Mouse (Mus musculus): ENCODE measurements around the gene Pcgf5. TPM values are rescaled to one million over a fixed set of nuclear protein-coding genes. Genes with fewer than 3 reads are reported as not detected.

The Pcgf5 gene
- polyA plus RNA-seq, 1 experiment from 2014 or later = 7.1 TPM

DNA sequence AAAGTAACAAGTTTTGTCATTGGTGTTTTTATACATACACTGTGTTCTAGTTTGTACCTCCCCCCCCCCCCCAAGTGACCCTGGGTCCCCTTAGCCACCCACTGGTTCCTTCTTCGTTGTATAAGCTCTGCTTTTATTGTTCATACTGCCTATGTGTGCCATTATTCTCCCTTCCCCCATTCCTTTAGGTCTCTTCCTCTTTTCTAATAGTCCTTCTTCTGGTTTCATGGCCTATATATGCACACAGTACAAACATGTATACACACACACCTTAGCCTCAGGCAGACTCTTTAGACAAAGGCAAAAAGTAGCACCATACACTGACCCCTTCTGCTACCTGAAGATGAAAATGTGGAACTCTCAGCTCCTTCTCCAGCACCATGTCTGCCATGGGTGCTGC lies 42.6 kb downstream of the Pcgf5 start:
- Histone ChIP-seq H3K4me3 (no peak overlapping the region), H3K9me3 (no peaks in the 10 kb centered on the region), H3K4me1 (0 out of 2 replicates have a peak, but pooled peaks cover 5% of the 10 kb centered on the region), H3K4me2 (replicated peaks) (no peak overlapping the region), H3K27me3 (no peaks in the 10 kb centered on the region; the same call in 1 of the 2 replicates), H3K9ac (no peak overlapping the region), H3K27ac (no peak overlapping the region), H3K36me3 (no peaks in the 10 kb centered on the region)
- ATAC-seq (ENCODE audit: low FRiP score, low read depth) = no peak
- WGBS = 73% methylated on average over 1 of the region's 1 CpGs

DNA sequence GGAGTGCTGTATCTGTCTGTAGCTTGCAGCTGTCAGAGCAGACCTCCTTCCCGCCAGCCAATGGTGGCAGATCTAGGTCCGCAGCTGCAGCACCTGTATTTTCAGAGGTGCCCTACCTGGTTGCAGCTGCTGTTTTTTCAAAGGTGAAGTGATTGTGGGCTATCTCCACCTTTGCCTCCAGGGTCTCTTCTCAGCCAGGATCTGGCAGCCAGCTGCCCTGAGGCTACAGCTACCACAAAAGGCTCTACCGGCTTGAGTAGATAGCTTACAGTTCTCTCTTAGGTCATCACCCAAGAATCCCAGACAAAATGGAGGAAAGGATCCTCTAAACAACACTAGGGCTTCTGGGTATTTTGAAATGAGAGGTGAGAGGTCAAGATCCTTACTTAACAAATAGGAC lies 50.4 kb downstream of the Pcgf5 start:
- no peaks in the 10 kb centered on the region for H3K4me1 ChIP-seq
- H3K27me3 ChIP-seq = no peaks in the 10 kb centered on the region
- no peak for ATAC-seq (ENCODE audit: low FRiP score, low read depth)
- no peaks in the 10 kb centered on the region for H3K36me3 ChIP-seq
- no peak overlapping the region for H3K4me2 ChIP-seq (replicated peaks)
- H3K4me3 ChIP-seq = no peak overlapping the region
- WGBS = 86% methylated on average over 3 of the region's 3 CpGs
- no peaks in the 10 kb centered on the region for H3K9me3 ChIP-seq
- H3K9ac ChIP-seq = no peak overlapping the region
- no peak overlapping the region for H3K27ac ChIP-seq

DNA sequence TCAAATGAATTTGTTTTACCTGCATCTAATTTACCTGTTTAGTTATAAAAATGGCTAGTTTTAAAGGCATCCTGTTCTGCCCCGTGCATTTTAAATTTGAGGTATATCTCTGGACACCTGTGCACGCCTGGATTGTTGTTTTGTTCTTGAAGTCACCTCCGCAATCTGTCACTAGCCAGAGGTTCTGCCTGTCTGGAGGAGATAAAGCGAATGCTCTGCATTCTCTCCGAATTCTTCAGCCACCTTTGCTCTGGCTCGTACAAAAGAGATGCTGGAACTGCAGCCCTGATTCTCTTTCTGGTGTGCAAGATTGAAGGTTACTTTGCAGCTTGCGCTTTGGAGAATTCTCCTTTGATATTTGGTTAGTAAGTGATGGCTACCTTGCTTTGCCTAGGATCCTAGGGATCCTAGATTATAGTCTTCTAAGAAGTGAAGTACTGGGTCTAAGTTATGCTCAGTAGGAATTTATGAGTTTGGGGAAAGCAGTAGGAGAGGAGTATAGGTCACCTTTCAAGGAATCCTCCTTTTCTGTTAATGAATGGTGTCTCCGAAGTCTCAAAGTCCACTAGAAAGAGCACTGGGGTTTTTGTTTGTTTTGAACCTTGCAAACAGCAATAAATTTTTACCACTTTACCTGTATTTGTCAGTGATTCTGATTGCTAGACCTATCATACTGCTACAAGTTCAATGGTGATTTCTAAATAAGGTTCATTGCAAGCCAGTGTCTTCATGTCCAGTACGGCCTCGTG lies 60.4 kb downstream of the Pcgf5 start:
- Histone ChIP-seq H3K9ac (no peak overlapping the region), H3K27me3 (peaks cover 42% of the 10 kb centered on the region), H3K4me1 (peaks cover 4% of the 10 kb centered on the region; the same call in 1 of the 2 replicates), H3K4me3 (no peak overlapping the region), H3K27ac (no peak overlapping the region), H3K9me3 (no peaks in the 10 kb centered on the region), H3K4me2 (replicated peaks) (no peak overlapping the region), H3K36me3 (no peaks in the 10 kb centered on the region)
- no peak for ATAC-seq (ENCODE audit: low FRiP score, low read depth)
- whole genome bisulfite sequencing = 61% methylated on average over 10 of the region's 10 CpGs

DNA sequence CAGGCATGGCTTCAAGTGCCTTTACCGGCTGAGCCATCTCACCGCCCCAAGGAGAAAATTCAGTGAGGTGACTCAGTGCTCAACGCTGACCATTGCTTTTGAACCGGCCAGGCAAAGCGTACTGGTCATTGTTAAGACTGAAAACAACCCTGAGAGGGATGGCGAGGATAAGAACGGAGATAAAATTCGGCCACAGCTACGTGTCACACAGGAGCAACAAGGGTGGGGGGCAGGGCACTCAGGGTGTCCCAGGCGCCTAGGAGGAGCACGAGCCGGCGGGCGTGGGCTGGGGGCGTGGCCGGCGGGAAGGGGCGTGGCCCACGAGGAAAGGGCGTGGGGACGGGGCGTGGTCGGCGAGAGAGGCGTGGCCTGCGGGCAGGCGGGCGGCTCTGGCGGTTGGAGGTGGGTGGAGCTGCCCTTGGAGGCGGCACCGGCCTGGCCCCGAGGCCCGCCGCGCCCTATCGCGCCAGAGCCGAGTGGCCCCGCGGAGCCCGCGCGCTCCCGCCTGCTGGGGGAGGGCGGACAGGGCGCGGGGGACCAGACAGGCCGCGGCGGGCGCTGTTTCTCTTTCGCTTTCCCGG lies 61.3 kb downstream of the Pcgf5 start:
- Histone ChIP-seq H3K27ac (no peak overlapping the region), H3K27me3 (peaks cover 42% of the 10 kb centered on the region), H3K4me1 (peaks cover 4% of the 10 kb centered on the region; the same call in 1 of the 2 replicates), H3K9me3 (no peaks in the 10 kb centered on the region), H3K4me2 (replicated peaks) (peak overlapping the region; percentile 97), H3K9ac (peak overlapping the region; percentile 68), H3K36me3 (no peaks in the 10 kb centered on the region), H3K4me3 (peak overlapping the region; percentile 72)
- peak; percentile 95 for ATAC-seq (ENCODE audit: low FRiP score, low read depth)
- WGBS = under 1% methylated on average over 30 of the region's 53 CpGs

DNA sequence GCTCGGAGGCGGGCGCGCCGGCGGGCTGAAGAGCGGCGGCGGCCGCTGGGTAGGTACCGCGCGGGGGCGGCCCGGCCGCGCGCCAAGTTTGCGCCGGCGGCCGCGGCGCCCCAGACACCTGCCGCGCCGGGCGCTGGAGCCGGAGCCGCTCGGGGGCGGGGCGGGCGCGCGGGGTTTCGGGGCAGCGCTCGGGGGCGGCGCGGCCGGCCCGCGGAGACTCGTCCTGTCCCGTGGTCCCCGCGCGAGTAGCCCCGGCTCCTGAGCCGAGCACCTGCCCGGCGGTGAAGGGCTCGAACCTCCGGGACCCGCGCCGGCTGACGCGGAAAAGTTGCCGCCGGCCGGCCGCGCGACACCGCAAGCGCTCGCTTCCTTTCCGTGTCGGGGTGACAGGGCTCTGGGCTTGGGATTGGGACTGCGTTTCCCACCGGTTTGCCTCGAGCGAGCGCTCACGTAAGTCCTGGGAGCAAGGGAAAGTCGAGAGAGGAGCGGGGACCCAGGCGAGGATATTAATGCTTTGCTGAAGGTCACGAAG lies 61.8 kb downstream of the Pcgf5 start:
- no peak overlapping the region for H3K27ac ChIP-seq
- H3K36me3 ChIP-seq = no peaks in the 10 kb centered on the region
- H3K4me2 ChIP-seq (replicated peaks) = peak overlapping the region; percentile 97
- H3K9ac ChIP-seq = peak overlapping the region; percentile 68
- no peaks in the 10 kb centered on the region for H3K9me3 ChIP-seq
- H3K27me3 ChIP-seq = peaks cover 42% of the 10 kb centered on the region
- H3K4me1 ChIP-seq = peaks cover 4% of the 10 kb centered on the region; the same call in 1 of the 2 replicates
- ATAC-seq (ENCODE audit: low FRiP score, low read depth) = peak; percentile 84
- H3K4me3 ChIP-seq = peak overlapping the region; percentile 72
- under 1% methylated on average over 67 of the region's 82 CpGs for WGBS

DNA sequence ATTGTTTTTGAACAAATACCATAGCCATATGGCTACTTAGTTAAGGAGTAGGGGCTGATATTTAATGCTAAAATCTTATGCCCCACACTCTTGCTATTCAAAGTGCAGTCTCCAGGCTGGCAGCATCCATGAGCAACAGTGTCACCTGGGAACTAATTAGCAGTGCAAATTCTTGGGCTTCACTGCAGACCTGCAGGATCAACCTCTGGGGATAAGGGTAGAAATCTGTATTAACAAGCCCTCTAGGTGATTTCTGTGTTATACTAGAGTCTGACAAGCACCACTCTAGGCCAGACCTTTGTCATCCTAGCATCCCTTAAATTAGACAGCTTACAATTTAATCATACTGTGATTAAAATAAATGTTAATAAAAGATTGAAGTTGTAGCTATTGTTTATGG lies 71.8 kb downstream of the Pcgf5 start:
- H3K4me2 ChIP-seq (replicated peaks) = no peak overlapping the region
- no peaks in the 10 kb centered on the region for H3K36me3 ChIP-seq
- no peak for ATAC-seq (ENCODE audit: low FRiP score, low read depth)
- no peaks in the 10 kb centered on the region for H3K4me1 ChIP-seq
- no peak overlapping the region for H3K9ac ChIP-seq
- no peaks in the 10 kb centered on the region for H3K9me3 ChIP-seq
- no peak overlapping the region for H3K4me3 ChIP-seq
- H3K27ac ChIP-seq = no peak overlapping the region
- H3K27me3 ChIP-seq = no peaks in the 10 kb centered on the region

DNA sequence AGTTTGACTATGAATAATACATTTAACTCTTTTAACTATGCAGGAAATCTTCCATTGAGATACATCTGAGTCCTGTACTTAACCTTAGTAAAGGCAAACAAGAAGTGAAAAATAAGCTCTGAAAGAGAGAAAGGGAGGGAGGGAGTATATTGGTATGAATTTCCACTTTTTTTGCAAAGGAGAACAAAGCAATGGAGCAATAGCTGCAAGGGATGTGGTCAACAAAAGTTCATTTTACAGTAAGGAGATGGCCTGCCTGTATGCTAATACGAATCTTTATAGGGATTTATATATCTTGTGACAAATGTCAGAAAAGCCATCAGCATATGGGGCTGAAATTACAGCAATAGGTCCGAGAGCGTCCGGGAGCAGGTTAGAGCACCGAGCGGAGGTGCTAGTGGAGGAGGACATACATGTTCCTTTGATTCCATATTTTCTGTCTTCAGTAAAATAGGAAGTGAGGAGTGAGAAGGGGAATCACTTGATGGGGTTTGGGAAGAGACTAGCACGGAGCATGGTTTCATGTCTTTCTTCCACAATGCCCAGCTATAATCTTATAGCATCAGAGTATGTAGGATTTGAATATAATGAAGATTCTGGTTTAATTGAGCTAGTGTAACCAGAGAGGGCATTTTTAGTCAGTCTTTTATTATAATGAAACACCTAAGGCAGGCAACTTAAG lies 79.2 kb downstream of the Pcgf5 start:
- Histone ChIP-seq H3K9ac (no peak overlapping the region), H3K4me2 (replicated peaks) (no peak overlapping the region), H3K4me3 (no peak overlapping the region), H3K4me1 (no peaks in the 10 kb centered on the region), H3K36me3 (no peaks in the 10 kb centered on the region), H3K27me3 (no peaks in the 10 kb centered on the region), H3K27ac (no peak overlapping the region), H3K9me3 (no peaks in the 10 kb centered on the region)
- 94% methylated on average over 7 of the region's 7 CpGs for WGBS
- no peak for ATAC-seq (ENCODE audit: low FRiP score, low read depth)

DNA sequence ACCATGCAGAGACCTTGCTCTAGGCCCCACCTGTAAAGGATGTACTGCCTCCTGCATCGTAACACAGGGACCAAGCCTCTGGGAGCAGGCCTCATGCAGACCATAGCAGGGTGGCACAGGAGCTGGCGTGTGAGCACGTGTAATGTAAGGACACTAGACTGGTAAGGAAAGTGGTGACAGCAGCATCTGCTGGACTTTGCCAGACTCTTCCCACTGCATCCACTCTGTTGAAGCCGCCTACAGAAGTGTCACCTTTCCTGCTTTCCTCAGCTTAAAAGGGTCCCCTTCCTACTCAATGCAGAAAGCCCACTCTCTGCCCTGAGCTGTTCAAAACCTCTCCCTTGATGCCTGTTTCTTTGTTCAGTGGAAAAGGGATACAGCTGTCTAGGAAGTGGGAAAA lies 80.0 kb downstream of the Pcgf5 start:
- Histone ChIP-seq H3K4me2 (replicated peaks) (no peak overlapping the region), H3K27ac (no peak overlapping the region), H3K36me3 (no peaks in the 10 kb centered on the region), H3K9ac (no peak overlapping the region), H3K9me3 (no peaks in the 10 kb centered on the region), H3K27me3 (no peaks in the 10 kb centered on the region), H3K4me3 (no peak overlapping the region), H3K4me1 (no peaks in the 10 kb centered on the region)
- 87% methylated on average over 4 of the region's 4 CpGs for WGBS
- no peak for ATAC-seq (ENCODE audit: low FRiP score, low read depth)

DNA sequence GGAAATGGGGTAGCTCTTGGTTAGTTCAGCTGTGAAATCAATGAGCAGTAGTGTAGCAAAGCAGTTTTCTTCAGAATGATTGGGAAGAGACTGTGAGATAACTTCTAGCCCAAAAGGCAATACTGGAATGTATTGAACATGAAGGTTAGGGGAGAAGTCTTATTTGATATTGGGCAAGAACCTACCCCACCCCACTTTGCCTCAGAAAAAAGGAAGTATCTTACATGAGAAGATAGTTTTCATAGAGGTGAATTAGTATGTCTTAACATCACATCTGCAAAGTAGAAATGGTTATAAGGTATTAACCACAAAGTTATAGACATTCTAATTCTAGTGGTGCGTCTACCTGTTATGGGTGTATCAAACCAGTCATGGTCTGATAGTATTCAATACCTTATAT lies 81.2 kb downstream of the Pcgf5 start:
- WGBS = 92% methylated on average over 1 of the region's 1 CpGs

DNA sequence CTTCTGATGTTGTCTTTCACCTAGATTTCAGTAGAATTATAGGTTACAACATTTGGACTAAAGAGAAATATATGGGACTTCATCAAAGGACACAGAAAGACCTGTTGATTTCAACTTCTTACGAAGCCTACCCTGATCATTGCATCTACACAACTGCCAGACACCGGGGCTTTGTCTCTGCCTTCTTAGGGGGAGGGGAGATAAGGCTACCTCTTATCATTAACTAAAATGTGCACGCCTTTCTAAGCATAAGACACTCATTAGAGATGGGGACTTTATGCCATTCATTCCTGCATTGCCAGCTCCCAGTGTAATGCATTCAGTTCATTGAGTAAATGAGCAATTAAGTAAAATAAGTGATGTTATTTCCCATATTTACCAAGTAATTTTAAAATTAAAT lies 85.1 kb downstream of the Pcgf5 start:
- no peaks in the 10 kb centered on the region for H3K36me3 ChIP-seq
- no peak overlapping the region for H3K4me2 ChIP-seq (replicated peaks)
- ATAC-seq (ENCODE audit: low FRiP score, low read depth) = no peak
- H3K9ac ChIP-seq = no peak overlapping the region
- no peak overlapping the region for H3K27ac ChIP-seq
- no peaks in the 10 kb centered on the region for H3K9me3 ChIP-seq
- H3K27me3 ChIP-seq = no peaks in the 10 kb centered on the region
- WGBS = 87% methylated on average over 3 of the region's 3 CpGs
- no peak overlapping the region for H3K4me3 ChIP-seq
- H3K4me1 ChIP-seq = no peaks in the 10 kb centered on the region

More for the DNA sequence above, 81.2 kb downstream of the Pcgf5 start:
- H3K9me3 ChIP-seq = no peaks in the 10 kb centered on the region
- no peak overlapping the region for H3K9ac ChIP-seq
- no peak overlapping the region for H3K4me2 ChIP-seq (replicated peaks)
- no peak overlapping the region for H3K27ac ChIP-seq
- ATAC-seq (ENCODE audit: low FRiP score, low read depth) = no peak
- H3K36me3 ChIP-seq = no peaks in the 10 kb centered on the region
- no peaks in the 10 kb centered on the region for H3K4me1 ChIP-seq
- no peaks in the 10 kb centered on the region for H3K27me3 ChIP-seq
- H3K4me3 ChIP-seq = no peak overlapping the region

DNA sequence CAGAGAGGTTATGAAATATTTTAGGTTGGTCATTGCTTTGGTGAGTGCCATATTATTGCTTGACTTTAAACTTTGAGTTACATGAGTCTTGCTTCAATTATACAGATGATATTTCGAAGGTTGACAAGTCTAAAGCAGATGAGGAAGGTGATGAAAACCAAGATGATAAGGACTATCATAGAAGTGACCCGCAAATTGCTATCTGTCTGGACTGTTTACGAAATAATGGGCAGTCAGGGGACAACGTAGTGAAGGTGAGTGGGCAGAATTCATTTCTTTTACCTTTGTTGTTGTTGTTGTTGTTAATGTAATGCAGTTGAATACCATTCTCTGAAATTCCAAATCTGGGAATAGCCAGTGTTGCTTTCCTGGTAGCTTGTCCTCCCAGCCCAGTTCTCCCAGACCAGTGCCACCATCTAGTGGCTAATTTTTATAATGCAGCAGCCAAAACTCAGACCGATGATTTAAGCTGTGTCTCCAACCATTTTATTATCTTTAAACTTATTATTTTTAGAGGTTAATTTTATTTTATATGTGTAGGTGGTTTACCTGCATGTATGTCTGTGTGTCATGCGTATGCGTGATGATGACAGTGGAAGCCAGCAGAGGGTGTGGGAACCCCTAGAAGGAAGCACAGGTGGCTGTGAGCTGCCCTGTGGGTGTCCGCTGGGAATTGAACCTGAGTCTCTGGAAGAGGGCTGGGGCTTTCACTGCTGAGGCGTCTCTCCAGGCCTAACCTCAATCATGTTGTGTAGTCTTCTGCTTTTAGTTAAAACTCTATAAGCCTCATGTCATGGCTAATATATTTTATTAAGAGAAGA lies 92.0 kb downstream of the Pcgf5 start:
- Histone ChIP-seq H3K36me3 (no peaks in the 10 kb centered on the region), H3K9ac (no peak overlapping the region), H3K27ac (no peak overlapping the region), H3K4me3 (no peak overlapping the region), H3K9me3 (no peaks in the 10 kb centered on the region), H3K4me1 (no peaks in the 10 kb centered on the region), H3K27me3 (no peaks in the 10 kb centered on the region), H3K4me2 (replicated peaks) (no peak overlapping the region)
- 53% methylated on average over 9 of the region's 9 CpGs for WGBS
- ATAC-seq (ENCODE audit: low FRiP score, low read depth) = no peak

All from limb, embryonic 13.5 days (tissue).